Mouse (Mus musculus): ENCODE measurements around the gene Selplg.
"Not testable (repeated sequence)": the region's sequence is repeated elsewhere in the genome, so short reads cannot be mapped to it uniquely, and the experiment has no call there.

Gene Selplg

GRCm38 (mm10) chr5:113791197-113792095, 41.0 kb downstream of the Selplg start:
- no peak for DNase-seq (ENCODE audit: low spot score in 2 of 2)

GRCm38 (mm10) chr5:113790453-113791196, 41.8 kb downstream of the Selplg start:
- DNase-seq (ENCODE audit: low spot score in 2 of 2): no peak

- DNase-seq (ENCODE audit: low spot score in 2 of 2): no peak
Measured at GRCm38 (mm10) chr5:113789075-113789788, 43.2 kb downstream of the Selplg start.

GRCm38 (mm10) chr5:113788645-113789044, 43.8 kb downstream of the Selplg start:
- DNase-seq (ENCODE audit: low spot score in 2 of 2): no peak

- no peak for DNase-seq (ENCODE audit: low spot score in 2 of 2)
Measured at GRCm38 (mm10) chr5:113786985-113787384, 45.5 kb downstream of the Selplg start.

GRCm38 (mm10) chr5:113784104-113784503, 48.3 kb downstream of the Selplg start:
- DNase-seq (ENCODE audit: low spot score in 2 of 2): not testable (repeated sequence)

GRCm38 (mm10) chr5:113783581-113784001, 48.9 kb downstream of the Selplg start:
- peak in 1 of 2 experiments; percentile 56 for DNase-seq (ENCODE audit: low spot score in 2 of 2)

GRCm38 (mm10) chr5:113782624-113783023, 49.8 kb downstream of the Selplg start:
- DNase-seq (ENCODE audit: low spot score in 2 of 2): no peak

GRCm38 (mm10) chr5:113781875-113782274, 50.6 kb downstream of the Selplg start:
- DNase-seq (ENCODE audit: low spot score in 2 of 2): no peak

GRCm38 (mm10) chr5:113781254-113781653, 51.2 kb downstream of the Selplg start:
- DNase-seq (ENCODE audit: low spot score in 2 of 2): no peak

- DNase-seq (ENCODE audit: low spot score in 2 of 2): no peak
Measured at GRCm38 (mm10) chr5:113780763-113781162, 51.7 kb downstream of the Selplg start.

- no peak for DNase-seq (ENCODE audit: low spot score in 2 of 2)
Measured at GRCm38 (mm10) chr5:113780082-113780752, 52.2 kb downstream of the Selplg start.

- DNase-seq (ENCODE audit: low spot score in 2 of 2): no peak
Measured at GRCm38 (mm10) chr5:113779569-113779968, 52.9 kb downstream of the Selplg start.

- not testable (repeated sequence) for DNase-seq (ENCODE audit: low spot score in 2 of 2)
Measured at GRCm38 (mm10) chr5:113777728-113778127, 54.7 kb downstream of the Selplg start.

- no peak for DNase-seq (ENCODE audit: low spot score in 2 of 2)
Measured at GRCm38 (mm10) chr5:113776896-113777226, 55.6 kb downstream of the Selplg start.

- DNase-seq (ENCODE audit: low spot score in 2 of 2): no peak
Measured at GRCm38 (mm10) chr5:113776128-113776895, 56.1 kb downstream of the Selplg start.

- no peak for DNase-seq (ENCODE audit: low spot score in 2 of 2)
Measured at GRCm38 (mm10) chr5:113775585-113775984, 56.9 kb downstream of the Selplg start.

GRCm38 (mm10) chr5:113773664-113774063, 58.8 kb downstream of the Selplg start:
- DNase-seq (ENCODE audit: low spot score in 2 of 2): peak in 1 of 2 experiments; percentile 91

- no peak for DNase-seq (ENCODE audit: low spot score in 2 of 2)
Measured at GRCm38 (mm10) chr5:113772905-113773519, 59.4 kb downstream of the Selplg start.

- peak; percentile 83 to 93 for DNase-seq (ENCODE audit: low spot score in 2 of 2)
Measured at GRCm38 (mm10) chr5:113772450-113772895, 60.0 kb downstream of the Selplg start, which contains the start of the genes Sart3 and Iscu. Gene Sart3 (minus strand): TSS chr5:113772510. Gene Iscu (plus strand): TSS chr5:113772748.

Measured in left cerebral cortex, adult 9 months (tissue).